Comparison of ENCODE assay signal across 14 mouse cellular contexts in genomic region chr2:118480886-118481285, GRCm38 (mm10).
"Had no signal": no experiment of that assay in that cellular context is flagged by ENCODE, and none has a peak within 500 bp of the region (broad histone marks: within the 10 kb centered on the region; RNA-seq: fewer than 3 reads in every experiment).

No protein-coding gene starts in this region.

- H3K4me2 ChIP-seq: kidney, embryonic 15.5 days; limb, embryonic 15.5 days; midbrain, embryonic 12.5 days had no signal

- H3K27me3 ChIP-seq: kidney, embryonic 15.5 days; limb, embryonic 12.5 days; limb, embryonic 15.5 days had no signal

- DNase-seq: kidney, adult 11 months; kidney, adult 8-10 months; kidney, postnatal 14 days; kidney, postnatal 4 days; left cerebral cortex, postnatal 4 days; lung, adult 2 months; lung, postnatal 14 days; lung, postnatal 4 days; thymus, adult 18-20 months; thymus, postnatal 36 days had no signal

- H3K9ac ChIP-seq: kidney, embryonic 15.5 days; limb, embryonic 12.5 days; limb, embryonic 15.5 days; midbrain, embryonic 12.5 days had no signal

- H3K4me3 ChIP-seq: kidney, embryonic 15.5 days; limb, embryonic 12.5 days; limb, embryonic 15.5 days; midbrain, embryonic 12.5 days had no signal

- H3K27ac ChIP-seq: kidney, embryonic 15.5 days; limb, embryonic 12.5 days; limb, embryonic 15.5 days; midbrain, embryonic 12.5 days had no signal

- H3K9me3 ChIP-seq: kidney, embryonic 15.5 days; limb, embryonic 12.5 days; limb, embryonic 15.5 days; midbrain, embryonic 12.5 days had no signal
